Mouse (Mus musculus): Measurements from ENCODE around the gene Coro2b.

DNA sequence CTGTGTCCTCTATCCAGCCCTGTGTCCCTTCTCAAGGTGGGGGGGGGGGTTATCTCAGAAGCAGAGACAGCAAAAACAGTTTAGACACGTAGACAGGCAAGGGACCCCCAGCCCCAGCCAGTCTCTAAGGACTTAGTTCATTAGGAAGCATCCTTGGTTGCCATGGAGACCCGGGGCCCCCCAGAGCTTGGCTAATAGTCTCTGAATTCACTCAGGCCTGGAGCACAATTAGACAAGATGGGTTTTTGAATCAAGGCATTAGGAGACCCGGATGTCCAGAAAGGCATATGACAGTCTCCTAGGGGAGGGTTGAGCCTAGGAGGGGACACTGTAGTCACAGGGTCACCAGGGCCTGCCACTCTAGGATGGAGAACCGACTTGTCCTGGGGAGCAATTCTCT, 18.3 kb downstream of the Coro2b start:
- TF ChIP-seq GATA1 (IDR thresholded peaks at IDR 0.05; ENCODE audit: borderline replicate concordance, low read length) (no peak), FLI1 (IDR thresholded peaks at IDR 0.05; ENCODE audit: low read length) (no peak)

All from megakaryocyte, embryonic 14.5 days (primary cell).